8 mouse cellular contexts compared by ENCODE assay signal in genomic region chr5:106824716-106825115, GRCm38 (mm10).
DNase-seq lines count a peak whose midpoint lies in the region; ATAC-seq lines count a peak whose summit lies in the region.
"Had no signal": no experiment of that assay in that cellular context is flagged by ENCODE, and none has a peak within 500 bp of the region (broad histone marks: within the 10 kb centered on the region; RNA-seq: fewer than 3 reads in every experiment).

No protein-coding gene starts in this region.

- H3K4me2 ChIP-seq in kidney, embryonic 16.5 days (replicated peaks; ENCODE audit: low read depth, low read length): peak overlapping the region; percentile 58
- peak overlapping the region; percentile 59 for H3K4me2 ChIP-seq in embryonic facial prominence, embryonic 14.5 days (ENCODE audit: low read depth, low read length)
- peak overlapping the region; percentile 72 for H3K4me2 ChIP-seq in forebrain, embryonic 15.5 days (replicated peaks)
- H3K4me2 ChIP-seq in midbrain, embryonic 14.5 days (ENCODE audit: low read length): peak overlapping the region; percentile 66

- DNase-seq in kidney, adult 8-10 months: no peak
- no peak for DNase-seq in embryonic facial prominence, embryonic 14.5 days (ENCODE audit: low spot score)
- peak; percentile 64 for DNase-seq in midbrain, embryonic 14.5 days
- DNase-seq in left cerebral cortex, adult 9 months (ENCODE audit: low spot score in 2 of 2): no peak
- DNase-seq: liver, embryonic 13.5 days had no signal

- no peak overlapping the region for H3K27ac ChIP-seq in kidney, embryonic 16.5 days (ENCODE audit: low read length)
- H3K27ac ChIP-seq in embryonic facial prominence, embryonic 14.5 days (replicated peaks; ENCODE audit: low read depth, low read length): no peak overlapping the region
- H3K27ac ChIP-seq in forebrain, embryonic 15.5 days (replicated peaks): peak overlapping the region; percentile 61
- peak overlapping the region; percentile 52 for H3K27ac ChIP-seq in midbrain, embryonic 14.5 days (replicated peaks; ENCODE audit: low read depth, low read length)
- H3K27ac ChIP-seq: liver, embryonic 13.5 days had no signal

- H3K9me3 ChIP-seq in kidney, embryonic 16.5 days (ENCODE audit: low read length): 0 out of 2 replicates have a peak, but pooled peaks cover 3% of the 10 kb centered on the region
- no peaks in the 10 kb centered on the region for H3K9me3 ChIP-seq in embryonic facial prominence, embryonic 14.5 days (ENCODE audit: control insufficient read depth, low read length)
- no peaks in the 10 kb centered on the region for H3K9me3 ChIP-seq in forebrain, embryonic 15.5 days
- no peaks in the 10 kb centered on the region for H3K9me3 ChIP-seq in midbrain, embryonic 14.5 days (ENCODE audit: control insufficient read depth, low read length)
- H3K9me3 ChIP-seq: liver, embryonic 13.5 days had no signal

- H3K36me3 ChIP-seq in kidney, embryonic 16.5 days (ENCODE audit: insufficient read depth, low read length): no peaks in the 10 kb centered on the region
- H3K36me3 ChIP-seq in embryonic facial prominence, embryonic 14.5 days (ENCODE audit: control insufficient read depth, insufficient read depth, low read length): no peaks in the 10 kb centered on the region
- no peaks in the 10 kb centered on the region for H3K36me3 ChIP-seq in forebrain, embryonic 15.5 days
- no peaks in the 10 kb centered on the region for H3K36me3 ChIP-seq in midbrain, embryonic 14.5 days (ENCODE audit: control insufficient read depth, insufficient read depth, low read length)
- H3K36me3 ChIP-seq: liver, embryonic 13.5 days had no signal

- no peaks in the 10 kb centered on the region for H3K4me1 ChIP-seq in kidney, embryonic 16.5 days (ENCODE audit: insufficient read depth, low read length)
- 0 out of 2 replicates have a peak, but pooled peaks cover 3% of the 10 kb centered on the region for H3K4me1 ChIP-seq in embryonic facial prominence, embryonic 14.5 days (ENCODE audit: control insufficient read depth, insufficient read depth, low read length)
- peaks cover 13% of the 10 kb centered on the region for H3K4me1 ChIP-seq in forebrain, embryonic 15.5 days
- peaks cover 8% of the 10 kb centered on the region; the same call in 1 of the 2 replicates for H3K4me1 ChIP-seq in midbrain, embryonic 14.5 days (ENCODE audit: control insufficient read depth, insufficient read depth, low read length)

- ATAC-seq in kidney, embryonic 16.5 days (ENCODE audit: low FRiP score, low TSS enrichment): no peak
- ATAC-seq in embryonic facial prominence, embryonic 14.5 days (ENCODE audit: low read depth): no peak
- no peak; the same call in 1 of the 2 replicates for ATAC-seq in forebrain, embryonic 15.5 days (replicated peaks)
- ATAC-seq in midbrain, embryonic 14.5 days (ENCODE audit: low FRiP score, low TSS enrichment): peak; percentile 17; the same call in 1 of the 2 replicates
- ATAC-seq in megakaryocyte, adult 5-6 weeks (ENCODE audit: poor library complexity, severe bottlenecking): no peak

- H3K9ac ChIP-seq in kidney, embryonic 16.5 days (replicated peaks; ENCODE audit: low read length): no peak overlapping the region
- H3K9ac ChIP-seq in embryonic facial prominence, embryonic 14.5 days (ENCODE audit: low read depth, low read length): no peak overlapping the region
- no peak overlapping the region for H3K9ac ChIP-seq in forebrain, embryonic 15.5 days (replicated peaks)
- H3K9ac ChIP-seq in midbrain, embryonic 14.5 days (replicated peaks; ENCODE audit: low read length): no peak overlapping the region
- H3K9ac ChIP-seq: liver, embryonic 13.5 days had no signal

- no peak overlapping the region for H3K4me3 ChIP-seq in kidney, embryonic 16.5 days (ENCODE audit: low read length)
- peak overlapping the region; percentile 36 for H3K4me3 ChIP-seq in embryonic facial prominence, embryonic 14.5 days (ENCODE audit: low read depth, low read length)
- peak overlapping the region; percentile 41 for H3K4me3 ChIP-seq in forebrain, embryonic 15.5 days
- H3K4me3 ChIP-seq in midbrain, embryonic 14.5 days (replicated peaks; ENCODE audit: low read depth, low read length): no peak overlapping the region

- 0 out of 2 replicates have a peak, but pooled peaks cover 4% of the 10 kb centered on the region for H3K27me3 ChIP-seq in kidney, embryonic 16.5 days (ENCODE audit: insufficient read depth, low read length)
- no peaks in the 10 kb centered on the region for H3K27me3 ChIP-seq in embryonic facial prominence, embryonic 14.5 days (replicated peaks; ENCODE audit: control insufficient read depth, insufficient read depth, low read length)
- no peaks in the 10 kb centered on the region for H3K27me3 ChIP-seq in forebrain, embryonic 15.5 days
- no peaks in the 10 kb centered on the region for H3K27me3 ChIP-seq in midbrain, embryonic 14.5 days (ENCODE audit: control insufficient read depth, insufficient read depth, low read length)

- 88% methylated on average over 5 of the region's 5 CpGs for WGBS in kidney, embryonic 16.5 days
- WGBS in embryonic facial prominence, embryonic 14.5 days: 88% methylated on average over 5 of the region's 5 CpGs
- 64% methylated on average over 5 of the region's 5 CpGs for WGBS in forebrain, embryonic 15.5 days
- 66% methylated on average over 5 of the region's 5 CpGs for WGBS in midbrain, embryonic 14.5 days

Comparison
In these comparisons a context has a peak if more than half of its experiments do, and no peak if none do; other contexts are left out.
1. H3K27ac ChIP-seq: peak in forebrain, embryonic 15.5 days (single experiment) and midbrain, embryonic 14.5 days (single experiment); none in kidney, embryonic 16.5 days (single experiment) and embryonic facial prominence, embryonic 14.5 days (single experiment).
2. H3K4me3 ChIP-seq: peak in embryonic facial prominence, embryonic 14.5 days (single experiment) and forebrain, embryonic 15.5 days (single experiment); none in kidney, embryonic 16.5 days (single experiment) and midbrain, embryonic 14.5 days (single experiment).
3. Peak in every context shown above with its lines, with median percentiles within 50 percentile points of each other: H3K4me2 ChIP-seq.